Mouse (Mus musculus) cortical plate, adult 2 months (tissue): Measurements from ENCODE around the gene Ankrd39.

ENCODE experiments used
- CTCF ChIP-seq: fragments of 200-500 bp; IDR thresholded peaks from 2 replicates; pipeline ENCODE4 v1.5.1; 2011; ENCODE audit warnings: mild to moderate bottlenecking, control low read depth, low read length; ENCODE audit not compliant: insufficient read depth; ENCODE audit errors: extremely low read depth
- POLR2A ChIP-seq: fragments of 200-500 bp; IDR thresholded peaks from 2 replicates; pipeline ENCODE4 v1.6.1; 2011; ENCODE audit warnings: mild to moderate bottlenecking, low read length, control low read depth; ENCODE audit not compliant: insufficient read depth; ENCODE audit errors: extremely low read depth

GRCm38 (mm10) chr1:36497312-36497711 lies 49.9 kb downstream of the Ankrd39 start:
- TF ChIP-seq CTCF (no peak), POLR2A (no peak)
